Mouse (Mus musculus) spleen, postnatal 10 days (tissue): ENCODE data around the gene Hdac7.

Source experiments
- DNase-seq, 2 experiments: peaks; one replicate each; pipeline ENCODE4 v3.0.0; 2021 to 2022; ENCODE audit warnings: low spot score in 2 of 2

Hdac7 gene

DNA sequence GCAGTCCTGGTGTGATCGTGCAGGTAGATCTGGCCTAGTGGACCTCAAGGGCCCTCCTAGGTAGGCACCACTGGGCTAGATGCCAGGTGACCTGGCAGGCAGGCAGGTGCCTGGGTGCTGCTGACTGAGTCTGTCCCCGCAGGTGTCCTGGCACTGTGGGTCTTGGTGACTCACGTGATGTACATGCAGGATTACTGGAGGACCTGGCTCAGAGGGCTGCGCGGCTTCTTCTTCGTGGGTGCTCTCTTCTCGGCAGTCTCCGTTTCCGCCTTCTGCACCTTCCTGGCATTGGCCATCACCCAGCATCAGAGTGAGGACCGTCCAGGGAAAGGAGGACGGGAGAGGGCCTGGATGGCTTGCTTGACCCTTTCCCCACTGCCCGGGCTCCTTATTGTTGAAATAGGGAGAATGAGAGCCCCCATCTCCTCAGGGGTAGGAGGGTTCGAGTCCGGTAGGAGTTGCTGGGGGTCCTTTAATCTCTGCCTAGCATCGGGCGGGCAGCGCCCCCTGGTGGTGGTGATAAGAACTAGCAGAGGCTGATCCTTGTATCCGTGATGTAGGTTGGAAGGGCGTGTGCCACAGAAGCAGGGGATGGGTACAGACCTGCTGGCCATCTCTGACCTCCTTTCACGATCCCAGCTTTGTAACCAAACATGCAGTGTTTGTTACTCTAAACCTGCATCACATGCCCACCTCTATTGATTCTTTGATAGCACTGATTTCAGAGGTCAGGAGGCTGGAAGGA lies 54.4 kb downstream of the Hdac7 start:
- peak in 1 of 2 experiments; percentile 76 for DNase-seq

GRCm38 (mm10) chr15:97788821-97789220 lies 55.5 kb downstream of the Hdac7 start:
- no peak for DNase-seq

- DNase-seq: no peak
Measured at GRCm38 (mm10) chr15:97787799-97788667, 56.3 kb downstream of the Hdac7 start.

DNA sequence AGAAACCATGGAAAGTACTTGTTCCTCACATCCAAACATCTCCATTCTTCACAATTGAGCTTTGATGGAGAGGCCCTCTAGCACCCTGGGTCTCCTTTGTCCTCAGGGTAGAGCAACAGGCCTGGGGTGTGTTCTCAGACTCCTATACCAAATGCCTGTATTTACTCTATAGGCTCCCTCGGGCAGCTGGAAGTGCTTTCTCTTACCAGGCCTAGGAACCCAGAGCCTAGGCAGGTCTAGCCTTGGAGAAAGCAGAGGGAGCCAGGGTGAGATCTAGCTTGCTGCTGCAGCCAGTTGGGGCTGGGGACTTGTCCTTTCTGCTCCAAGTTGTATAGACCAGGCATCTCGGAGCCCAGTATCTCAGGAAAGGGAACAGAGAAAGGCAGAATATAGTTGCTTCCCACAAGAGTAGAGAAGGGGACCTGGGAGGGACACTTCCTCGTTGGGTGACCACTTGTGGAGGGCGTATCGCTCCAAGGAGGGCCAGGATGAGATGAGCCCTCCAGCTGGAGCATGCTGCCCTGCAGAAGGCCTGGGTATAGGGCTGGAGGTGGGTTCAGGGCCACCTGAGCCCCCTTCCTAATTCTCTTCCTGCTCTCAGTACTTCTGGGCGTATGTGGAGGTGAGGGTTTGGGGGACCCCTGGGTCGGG lies 57.0 kb downstream of the Hdac7 start:
- DNase-seq: peak in 1 of 2 experiments; percentile 48

- peak; percentile 51 to 67 for DNase-seq
Measured at GRCm38 (mm10) chr15:97786412-97787112, 57.7 kb downstream of the Hdac7 start.

DNA sequence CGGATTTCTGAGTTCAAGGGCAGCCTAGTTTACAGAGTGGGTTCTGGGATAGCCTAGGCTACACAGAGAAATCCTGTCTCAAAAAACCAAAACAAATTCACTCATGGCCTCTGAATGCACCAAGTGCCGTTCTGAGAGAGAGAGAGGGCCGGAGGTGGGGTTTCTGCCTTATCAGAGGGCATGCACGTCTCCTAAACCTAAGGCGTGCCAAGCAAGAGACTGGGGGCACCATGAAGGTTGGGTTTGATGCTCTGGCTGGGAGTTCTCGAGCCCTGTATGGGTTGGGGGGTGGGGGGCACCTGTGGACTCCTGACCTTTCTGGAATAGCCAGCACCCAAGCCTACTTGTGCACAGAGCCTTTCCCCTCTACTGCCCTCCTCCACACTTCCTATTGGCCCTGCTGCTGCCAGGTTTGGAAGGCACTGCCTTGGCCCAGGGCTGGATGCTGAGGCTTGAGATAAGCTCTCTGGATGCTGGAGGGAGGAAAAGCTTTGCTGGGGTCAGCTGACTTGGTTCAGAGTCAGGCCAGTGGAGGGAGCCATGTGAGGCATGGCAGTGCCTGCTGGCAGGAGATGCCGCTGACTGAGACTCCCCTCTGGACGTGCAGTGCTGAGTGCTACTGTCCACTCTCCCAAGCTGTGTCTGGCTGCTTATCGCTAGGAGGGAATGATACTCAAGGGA lies 58.4 kb downstream of the Hdac7 start:
- peak; percentile 64 to 76 for DNase-seq

- peak in 1 of 2 experiments; percentile 67 for DNase-seq
Measured at GRCm38 (mm10) chr15:97784561-97785161, 59.6 kb downstream of the Hdac7 start.

DNA sequence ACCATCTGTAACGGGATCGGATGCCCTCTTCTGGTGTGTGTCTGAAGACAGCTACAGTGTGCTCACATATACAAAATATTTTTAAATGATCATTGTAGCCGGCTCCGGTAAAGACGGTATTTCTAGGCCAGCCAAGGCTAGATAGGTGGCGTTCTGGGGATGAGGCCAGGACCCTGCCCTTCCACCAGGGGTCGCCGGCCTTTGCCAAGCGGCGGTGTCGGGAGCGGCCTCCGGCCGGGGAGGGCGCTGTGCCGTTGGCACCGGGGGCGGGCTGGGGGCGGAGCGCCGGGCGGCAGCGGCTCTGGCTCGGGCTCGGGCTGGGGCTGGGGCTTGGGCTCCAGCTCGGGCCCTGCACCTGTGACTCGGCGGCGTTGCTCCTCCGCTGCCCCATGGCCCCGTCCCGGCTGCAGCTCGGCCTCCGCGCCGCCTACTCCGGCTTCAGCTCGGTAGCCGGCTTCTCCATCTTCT lies 60.2 kb downstream of the Hdac7 start:
- peak; percentile 90 to 96 for DNase-seq

DNA sequence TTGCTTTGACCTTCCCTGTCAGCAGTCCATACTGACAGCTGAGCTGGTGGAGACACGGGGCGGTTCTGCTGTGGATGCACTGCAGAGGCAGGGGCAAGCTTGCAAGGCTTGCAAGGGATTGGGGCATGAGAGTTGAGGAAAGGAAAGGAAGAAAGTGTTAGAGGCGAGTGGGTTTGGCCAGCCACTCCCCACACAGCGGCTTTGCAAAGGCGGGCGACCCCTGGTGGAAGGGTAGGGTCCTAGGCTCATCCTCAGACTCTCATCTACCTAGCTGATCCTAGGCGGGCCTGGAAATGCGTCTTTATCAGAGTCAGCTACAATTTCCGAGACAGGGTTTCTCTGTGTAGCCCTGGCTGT lies 61.6 kb downstream of the Hdac7 start:
- DNase-seq: peak; percentile 78 to 92

DNA sequence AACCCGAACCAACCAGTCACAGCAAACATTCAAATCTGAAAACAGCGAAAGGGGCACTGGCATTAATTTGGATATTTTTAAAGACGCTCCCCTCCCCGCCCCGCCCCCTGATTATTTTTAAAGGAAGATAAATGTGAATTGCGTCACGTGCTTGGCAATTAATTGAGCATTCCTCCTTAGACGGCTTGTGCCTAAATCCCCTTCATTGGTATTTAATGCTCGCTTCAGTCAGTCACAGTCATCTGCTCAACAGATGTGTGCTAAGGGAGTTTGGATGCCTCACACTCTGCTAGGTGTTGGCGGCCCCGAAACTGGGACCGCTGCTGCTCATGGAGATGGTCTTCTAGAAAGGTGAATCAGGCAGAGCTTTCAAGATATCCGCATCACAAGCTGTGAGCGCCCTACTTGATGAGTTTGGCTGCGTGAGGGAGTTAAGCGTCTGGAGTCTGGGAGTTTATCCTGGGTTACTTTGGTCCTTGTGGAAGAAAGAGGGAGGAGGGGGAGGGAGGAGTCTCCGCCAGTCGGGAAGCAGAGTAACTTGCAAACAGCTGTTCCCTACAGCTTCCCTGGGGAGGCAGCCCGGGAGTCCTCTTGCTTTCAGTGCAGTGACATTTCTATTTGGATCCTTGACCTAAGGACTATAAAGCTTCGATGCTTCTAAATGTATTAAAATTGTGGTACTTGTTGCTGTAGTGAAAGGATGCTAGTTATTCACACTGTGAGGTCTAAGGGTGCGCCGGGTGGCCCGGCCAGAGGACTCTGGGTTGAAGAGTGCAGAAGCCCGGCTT lies 62.1 kb downstream of the Hdac7 start:
- DNase-seq: no peak

GRCm38 (mm10) chr15:97780611-97781031 lies 63.7 kb downstream of the Hdac7 start:
- no peak for DNase-seq

GRCm38 (mm10) chr15:97779576-97779975 lies 64.7 kb downstream of the Hdac7 start:
- DNase-seq: no peak

DNA sequence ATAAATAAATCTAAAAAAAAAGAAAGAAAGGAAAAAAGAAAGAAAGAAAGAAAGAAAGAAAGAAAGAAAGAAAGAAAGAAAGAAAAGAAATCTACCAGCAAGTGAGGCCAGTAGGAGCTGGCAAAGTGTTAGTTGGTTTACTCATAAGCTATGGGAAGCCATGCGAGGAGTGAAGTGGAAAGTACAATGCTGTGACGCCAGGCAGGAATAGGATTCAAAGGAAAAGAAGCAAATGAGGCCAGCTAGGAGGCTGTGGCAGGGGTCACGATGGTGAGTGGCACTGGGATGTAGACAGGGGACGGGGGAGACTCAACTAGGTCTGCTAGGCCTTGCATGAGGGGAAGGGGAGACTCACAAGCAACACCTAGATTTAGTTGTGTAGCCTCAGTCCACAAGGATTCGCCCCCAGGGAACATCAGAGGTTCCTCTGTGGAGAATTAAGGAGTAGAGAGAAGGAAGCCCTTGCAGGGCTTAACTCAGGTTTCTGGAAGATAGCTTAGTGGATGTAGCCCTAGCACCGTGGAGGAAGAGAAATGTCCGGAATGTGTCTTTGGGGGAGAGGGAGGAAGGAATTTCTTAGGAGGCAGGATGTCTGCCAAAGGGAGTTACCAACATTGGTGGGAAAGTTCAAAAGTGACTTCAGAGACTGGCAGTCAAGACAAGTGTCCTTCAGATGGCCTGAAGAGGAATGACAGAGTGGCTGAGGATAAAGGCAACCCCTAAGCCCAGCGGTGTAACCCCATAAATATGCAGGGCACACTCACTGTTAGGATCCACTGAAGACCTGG lies 65.8 kb downstream of the Hdac7 start, which contains the start of gene Slc48a1:
Gene Slc48a1 (plus strand): TSS at position 210 of the 788 bp plus-strand sequence.
- DNase-seq: no peak

GRCm38 (mm10) chr15:97776919-97777318 lies 67.4 kb downstream of the Hdac7 start:
- DNase-seq: no peak

- DNase-seq: peak; percentile 60 to 84
Measured at GRCm38 (mm10) chr15:97776514-97776913, 67.8 kb downstream of the Hdac7 start.

DNA sequence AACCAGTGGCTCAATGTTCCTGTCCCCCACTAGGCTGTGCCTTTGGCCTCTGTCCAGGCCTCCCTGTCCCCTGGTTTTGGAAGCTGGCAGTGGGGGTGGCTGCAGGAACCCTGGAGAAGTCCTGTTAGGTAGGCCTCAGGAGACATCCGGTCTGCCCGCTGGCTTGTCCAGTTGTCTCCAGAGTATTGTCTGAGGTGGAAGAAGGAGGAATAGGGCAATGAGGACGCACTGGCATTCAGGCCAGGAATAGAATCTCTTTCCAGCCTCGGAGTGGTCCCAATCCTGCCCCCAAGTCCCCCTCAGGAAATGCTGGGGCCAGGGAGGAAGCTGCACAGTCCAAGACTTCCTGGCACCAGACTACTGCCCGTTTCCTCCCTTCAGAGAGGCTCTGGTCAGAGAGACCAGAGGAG lies 70.3 kb downstream of the Hdac7 start:
- DNase-seq: no peak

DNA sequence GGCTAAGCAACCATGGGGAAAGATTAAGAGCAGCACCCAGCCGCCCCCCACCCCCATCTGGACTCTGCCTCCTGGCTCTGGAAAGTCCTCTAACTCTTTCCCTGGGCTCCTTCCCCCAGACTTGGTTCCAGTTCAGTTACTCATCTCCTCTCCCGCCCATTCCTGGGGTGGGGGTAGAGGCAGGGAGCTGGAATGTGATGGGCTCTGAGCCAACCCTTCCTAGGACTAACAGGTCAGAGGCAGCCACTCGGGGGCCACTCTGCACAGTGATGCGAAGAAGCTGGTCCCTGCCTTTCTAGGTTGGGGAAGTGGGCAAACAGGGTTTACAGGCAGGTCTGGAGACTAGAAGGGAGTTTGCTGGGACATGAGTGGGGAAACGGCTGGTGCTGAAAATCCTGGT lies 71.2 kb downstream of the Hdac7 start:
- no peak for DNase-seq

DNA sequence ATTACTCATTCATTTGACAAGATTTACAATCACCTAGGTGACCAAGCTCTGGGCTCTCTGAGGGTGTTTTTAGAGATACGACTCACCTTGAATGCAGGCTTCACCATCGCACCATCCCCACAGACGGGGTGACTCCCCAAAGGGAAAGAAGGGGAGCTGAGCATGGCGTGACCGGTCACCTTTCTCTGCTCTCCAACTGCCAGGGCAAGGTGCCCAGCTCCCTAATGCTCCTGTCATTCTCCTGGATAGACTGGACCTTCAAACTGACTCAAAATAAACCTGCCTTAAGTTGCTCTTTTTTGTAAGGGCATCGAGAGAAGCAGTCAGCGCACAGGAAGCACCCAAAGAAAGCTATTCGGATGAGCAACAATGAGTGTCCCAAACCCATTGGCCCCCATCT lies 74.0 kb downstream of the Hdac7 start:
- no peak for DNase-seq

- DNase-seq: peak in 1 of 2 experiments; percentile 54
Measured at GRCm38 (mm10) chr15:97768192-97768591, 76.1 kb downstream of the Hdac7 start.
